Mouse (Mus musculus) intestine, embryonic 16.5 days (tissue): Measurements from ENCODE around the gene Zbbx. TPM values are rescaled to one million over a fixed set of nuclear protein-coding genes. Genes with fewer than 3 reads are reported as not detected.

Experiments
- ATAC-seq: fragments of 200-750 bp; cut with Nextera tagmentation; 2 replicates; pipeline ENCODE4 v1.8.0; 2017; ENCODE audit warnings: moderate TSS enrichment, moderate library complexity
- H3K27ac ChIP-seq: fragments of 300-500 bp; sonication (generic); 2 replicates; pipeline ENCODE4 v1.5.1; 2014; ENCODE audit warnings: mild to moderate bottlenecking, low read length
- H3K27me3 ChIP-seq: fragments of 300-500 bp; sonication (generic); replicated peaks from 2 replicates; pipeline ENCODE4 v1.6.1; 2014; ENCODE audit warnings: low read length, control low read depth, mixed read lengths; ENCODE audit not compliant: control insufficient read depth, insufficient read depth
- H3K36me3 ChIP-seq: fragments of 300-500 bp; sonication (generic); 2 replicates; pipeline ENCODE4 v1.6.1; 2014; ENCODE audit warnings: low read length, control low read depth; ENCODE audit not compliant: control insufficient read depth, insufficient read depth
- H3K4me1 ChIP-seq: fragments of 300-500 bp; sonication (generic); 2 replicates; pipeline ENCODE4 v1.6.1; 2014; ENCODE audit warnings: low read length, control low read depth, mixed read lengths; ENCODE audit not compliant: control insufficient read depth, insufficient read depth
- H3K4me2 ChIP-seq: fragments of 300-500 bp; sonication (generic); 2 replicates; pipeline ENCODE4 v1.6.1; 2014; ENCODE audit warnings: low read depth, low read length, control low read depth
- H3K4me3 ChIP-seq: fragments of 300-500 bp; sonication (generic); 2 replicates; pipeline ENCODE4 v1.5.1; 2014; ENCODE audit warnings: mild to moderate bottlenecking, low read length
- H3K9ac ChIP-seq: fragments of 300-500 bp; sonication (generic); 2 replicates; pipeline ENCODE4 v1.6.1; 2014; ENCODE audit warnings: low read depth, low read length
- H3K9me3 ChIP-seq: fragments of 300-500 bp; sonication (generic); 2 replicates; pipeline ENCODE4 v1.6.1; 2016; ENCODE audit warnings: low read length, control low read depth; ENCODE audit not compliant: control insufficient read depth
- WGBS: fragments of 180-500 bp; shearing (Covaris S2); extraction: QIAGEN DNeasy Blood & Tissue Kit; methylation state at CpG from one replicate; pipeline ENCODE4 v1.1.7; 2014; 5-methylcytosine and 5-hydroxymethylcytosine counted together
- polyA plus RNA-seq: library from polyadenylated mRNA; unstranded; fragments of >200 nt; fragmentation: Nextera tagmentation; extraction: Ambion mirVana; gene quantifications from 2 replicates; pipeline ENCODE4 v1.2.1, GENCODE M21; 2015

Gene Zbbx
- polyA plus RNA-seq, result 0.20 TPM in 1 of 2 replicates, not detected in the other

- Histone ChIP-seq H3K4me1 (no peaks in the 10 kb centered on the region), H3K36me3 (no peaks in the 10 kb centered on the region), H3K27me3 (no peaks in the 10 kb centered on the region), H3K9me3 (no peaks in the 10 kb centered on the region), H3K4me3 (peak within 1 kb of the TSS; percentile 31), H3K4me2 (peak within 1 kb of the TSS; percentile 49), H3K9ac (no peak within 1 kb of the TSS), H3K27ac (no peak within 1 kb of the TSS)
- 13% methylated on average over 20 of the region's 20 CpGs for WGBS
- ATAC-seq, result peak; percentile 95
Measured at GRCm38 (mm10) chr3:75164838-75165496, at the start of gene Zbbx. Zbbx (minus strand) TSS chr3:75165034.

GRCm38 (mm10) chr3:75202808-75203503 lies 38.1 kb upstream of the Zbbx start:
- Histone ChIP-seq H3K4me1 (no peaks in the 10 kb centered on the region), H3K27me3 (no peaks in the 10 kb centered on the region), H3K9ac (no peak overlapping the region), H3K4me2 (no peak overlapping the region), H3K36me3 (no peaks in the 10 kb centered on the region), H3K4me3 (no peak overlapping the region), H3K9me3 (no peaks in the 10 kb centered on the region), H3K27ac (no peak overlapping the region)
- 0 out of 2 replicates have a peak, but pooled peaks have one; percentile 33 for ATAC-seq
- 36% methylated on average over 12 of the region's 12 CpGs for WGBS

GRCm38 (mm10) chr3:75182606-75183005 lies 17.8 kb upstream of the Zbbx start:
- Histone ChIP-seq H3K9me3 (no peaks in the 10 kb centered on the region), H3K4me2 (no peak overlapping the region), H3K36me3 (no peaks in the 10 kb centered on the region), H3K27me3 (no peaks in the 10 kb centered on the region), H3K4me3 (no peak overlapping the region), H3K27ac (no peak overlapping the region), H3K4me1 (no peaks in the 10 kb centered on the region), H3K9ac (no peak overlapping the region)
- ATAC-seq, result no peak
- WGBS, result 84% methylated on average over 1 of the region's 1 CpGs

- Histone ChIP-seq H3K4me2 (no peak overlapping the region), H3K36me3 (no peaks in the 10 kb centered on the region), H3K27ac (no peak overlapping the region), H3K9ac (no peak overlapping the region), H3K9me3 (no peaks in the 10 kb centered on the region), H3K4me1 (no peaks in the 10 kb centered on the region), H3K27me3 (no peaks in the 10 kb centered on the region), H3K4me3 (no peak overlapping the region)
- WGBS, result 79% methylated on average over 3 of the region's 3 CpGs
- no peak for ATAC-seq
Measured at GRCm38 (mm10) chr3:75141876-75142275, 23.0 kb downstream of the Zbbx start.

- H3K4me1 ChIP-seq, result no peaks in the 10 kb centered on the region
- H3K9me3 ChIP-seq, result no peaks in the 10 kb centered on the region
- H3K4me2 ChIP-seq, result no peak overlapping the region
- no peak overlapping the region for H3K4me3 ChIP-seq
- no peaks in the 10 kb centered on the region for H3K36me3 ChIP-seq
- no peak overlapping the region for H3K9ac ChIP-seq
- no peaks in the 10 kb centered on the region for H3K27me3 ChIP-seq
- H3K27ac ChIP-seq, result no peak overlapping the region
- no peak for ATAC-seq
Measured at GRCm38 (mm10) chr3:75104867-75105266, 60.0 kb downstream of the Zbbx start.

GRCm38 (mm10) chr3:75085762-75086161 lies 79.1 kb downstream of the Zbbx start:
- Histone ChIP-seq H3K4me1 (no peaks in the 10 kb centered on the region), H3K4me2 (no peak overlapping the region), H3K27ac (no peak overlapping the region), H3K4me3 (no peak overlapping the region), H3K36me3 (no peaks in the 10 kb centered on the region), H3K9ac (no peak overlapping the region), H3K27me3 (no peaks in the 10 kb centered on the region), H3K9me3 (no peaks in the 10 kb centered on the region)
- 73% methylated on average over 1 of the region's 1 CpGs for WGBS
- no peak for ATAC-seq

- Histone ChIP-seq H3K4me1 (no peaks in the 10 kb centered on the region), H3K4me3 (no peak overlapping the region), H3K9me3 (no peaks in the 10 kb centered on the region), H3K4me2 (no peak overlapping the region), H3K27ac (no peak overlapping the region), H3K9ac (no peak overlapping the region), H3K36me3 (no peaks in the 10 kb centered on the region), H3K27me3 (no peaks in the 10 kb centered on the region)
- ATAC-seq, result no peak
- 88% methylated on average over 1 of the region's 1 CpGs for WGBS
Measured at GRCm38 (mm10) chr3:75078906-75079305, 85.9 kb downstream of the Zbbx start.

- Histone ChIP-seq H3K4me2 (no peak overlapping the region), H3K27me3 (no peaks in the 10 kb centered on the region), H3K4me1 (no peaks in the 10 kb centered on the region), H3K9me3 (no peaks in the 10 kb centered on the region), H3K4me3 (no peak overlapping the region), H3K9ac (no peak overlapping the region), H3K27ac (no peak overlapping the region), H3K36me3 (no peaks in the 10 kb centered on the region)
- WGBS, result 81% methylated on average over 1 of the region's 1 CpGs
- ATAC-seq, result no peak
Measured at GRCm38 (mm10) chr3:75009701-75010100, 155.1 kb downstream of the Zbbx start.
